24 mouse cellular contexts compared by ENCODE assay signal in the genomic region with DNA sequence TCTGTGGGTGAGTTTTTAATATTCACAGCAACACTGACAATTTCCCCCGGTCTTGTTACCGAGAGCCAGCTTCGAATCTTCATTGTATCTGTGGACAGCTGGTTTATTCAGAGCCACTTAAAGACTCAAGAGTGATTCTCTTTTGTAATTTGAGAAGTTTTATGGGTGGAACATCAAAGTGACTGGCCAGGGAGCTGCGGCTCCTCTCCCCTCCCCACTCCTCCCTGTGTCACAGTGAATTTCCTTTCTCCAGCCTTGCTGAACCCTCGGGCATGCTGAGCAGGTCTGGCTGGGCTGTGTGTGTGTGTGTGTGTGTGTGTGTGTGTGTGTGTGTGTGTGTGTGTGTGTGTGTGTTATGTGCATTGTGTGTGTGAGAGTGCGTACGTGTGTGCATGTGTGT. TPM values are rescaled to one million over a fixed set of nuclear protein-coding genes. Genes with fewer than 3 reads are reported as not detected.
DNase-seq lines count a peak whose midpoint lies in the region; ATAC-seq and TF ChIP-seq lines count a peak whose summit lies in the region.
"Had no signal": no experiment of that assay in that cellular context is flagged by ENCODE, and none has a peak within 500 bp of the region (broad histone marks: within the 10 kb centered on the region; RNA-seq: fewer than 3 reads in every experiment).

No protein-coding gene starts in this region.

- H3K27me3 ChIP-seq in kidney, embryonic 14.5 days (ENCODE audit: control insufficient read depth, insufficient read depth, low read length), result peaks cover 5% of the 10 kb centered on the region; the same call in 1 of the 2 replicates
- peaks cover 38% of the 10 kb centered on the region for H3K27me3 ChIP-seq in midbrain, embryonic 10.5 days (ENCODE audit: low read depth, poor library complexity, severe bottlenecking)
- H3K27me3 ChIP-seq in midbrain, postnatal 0 days (ENCODE audit: insufficient read depth, low read length), result no peaks in the 10 kb centered on the region

- peaks cover 8% of the 10 kb centered on the region; the same call in 1 of the 2 replicates for H3K9me3 ChIP-seq in kidney, embryonic 14.5 days (ENCODE audit: control insufficient read depth, low read length)
- peaks cover 15% of the 10 kb centered on the region; the same call in 1 of the 2 replicates for H3K9me3 ChIP-seq in midbrain, embryonic 10.5 days (replicated peaks)
- H3K9me3 ChIP-seq in midbrain, postnatal 0 days (ENCODE audit: low read length), result no peaks in the 10 kb centered on the region
- H3K9me3 ChIP-seq: G1E; hindbrain, embryonic 12.5 days; liver, embryonic 15.5 days; neural tube, embryonic 13.5 days had no signal

- no peak overlapping the region for H3K9ac ChIP-seq in kidney, embryonic 14.5 days (ENCODE audit: low read depth, low read length)
- H3K9ac ChIP-seq in midbrain, postnatal 0 days (replicated peaks; ENCODE audit: low read length, poor library complexity, severe bottlenecking), result no peak overlapping the region
- H3K9ac ChIP-seq: hindbrain, embryonic 12.5 days; limb, embryonic 12.5 days; liver, embryonic 15.5 days; neural tube, embryonic 13.5 days had no signal

- intact Hi-C loops in left cerebral cortex, adult 2 months (cut with DNase I), result no loop called here

- H3K36me3 ChIP-seq in kidney, embryonic 14.5 days (ENCODE audit: control insufficient read depth, insufficient read depth, low read length), result no peaks in the 10 kb centered on the region
- no peaks in the 10 kb centered on the region for H3K36me3 ChIP-seq in midbrain, embryonic 10.5 days
- no peaks in the 10 kb centered on the region for H3K36me3 ChIP-seq in midbrain, postnatal 0 days (ENCODE audit: insufficient read depth, low read length)
- H3K36me3 ChIP-seq: G1E; hindbrain, embryonic 12.5 days; limb, embryonic 12.5 days; liver, embryonic 15.5 days; neural tube, embryonic 13.5 days had no signal

- no peak for DNase-seq in kidney, adult 8-10 months
- no peak for DNase-seq in midbrain, embryonic 10.5 days (ENCODE audit: low spot score)
- no peak for DNase-seq in midbrain, postnatal 0 days (ENCODE audit: low spot score)
- DNase-seq in brain, embryonic 14.5 days (ENCODE audit: low read depth), result peak; percentile 58
- DNase-seq in mesoderm, embryonic 11.5 days (ENCODE audit: low read depth, low spot score), result peak; percentile 73
- no peak for DNase-seq in left cerebral cortex, adult 2 months (ENCODE audit: extremely low spot score in 1 of 2, low spot score in 2 of 2)
- DNase-seq: adrenal gland, adult 8-10 months; cerebellum, adult 18-20 months; thymus, adult 2 months had no signal

- peak overlapping the region; percentile 80 for H3K27ac ChIP-seq in kidney, embryonic 14.5 days (ENCODE audit: low read depth, low read length)
- peak overlapping the region; percentile 59; the same call in 1 of the 2 replicates for H3K27ac ChIP-seq in midbrain, embryonic 10.5 days (replicated peaks)
- no peak overlapping the region for H3K27ac ChIP-seq in midbrain, postnatal 0 days (ENCODE audit: low read depth, low read length)
- no peak overlapping the region for H3K27ac ChIP-seq in left cerebral cortex, adult 2 months
- H3K27ac ChIP-seq: hindbrain, embryonic 12.5 days; limb, embryonic 12.5 days; liver, embryonic 15.5 days; neural tube, embryonic 13.5 days had no signal

- 4% methylated on average over 7 of the region's 7 CpGs for WGBS in kidney, embryonic 14.5 days
- WGBS in midbrain, embryonic 10.5 days, result 34% methylated on average over 7 of the region's 7 CpGs
- 21% methylated on average over 7 of the region's 7 CpGs for WGBS in midbrain, postnatal 0 days

- ATAC-seq in kidney, embryonic 14.5 days (ENCODE audit: low FRiP score, low TSS enrichment), result peak; percentile 86
- no peak for ATAC-seq in midbrain, postnatal 0 days (ENCODE audit: low FRiP score)
- no peak for ATAC-seq in erythroblast, adult 5-6 weeks (replicated peaks; ENCODE audit: low FRiP score, poor library complexity, severe bottlenecking)

- peaks cover 14% of the 10 kb centered on the region; the same call in 1 of the 2 replicates for H3K4me1 ChIP-seq in kidney, embryonic 14.5 days (ENCODE audit: control insufficient read depth, insufficient read depth, low read length)
- H3K4me1 ChIP-seq in midbrain, embryonic 10.5 days, result peaks cover 24% of the 10 kb centered on the region
- H3K4me1 ChIP-seq in midbrain, postnatal 0 days (ENCODE audit: insufficient read depth, low read length), result no peaks in the 10 kb centered on the region
- H3K4me1 ChIP-seq: liver, embryonic 15.5 days had no signal

- H3K4me2 ChIP-seq in kidney, embryonic 14.5 days (replicated peaks; ENCODE audit: low read depth, low read length), result peak overlapping the region; percentile 17; the same call in 1 of the 2 replicates
- H3K4me2 ChIP-seq in midbrain, postnatal 0 days (ENCODE audit: low read depth, low read length, poor library complexity, severe bottlenecking), result no peak overlapping the region
- H3K4me2 ChIP-seq: hindbrain, embryonic 12.5 days; limb, embryonic 12.5 days; liver, embryonic 15.5 days; neural tube, embryonic 13.5 days had no signal

- no peak for TF ChIP-seq POLR2A in brain, embryonic 14.5 days (IDR thresholded peaks at IDR 0.05; ENCODE audit: borderline replicate concordance, extremely low read depth, insufficient read depth, insufficient read length, poor library complexity, severe bottlenecking)

- TF ChIP-seq CTCF in midbrain, postnatal 0 days (IDR thresholded peaks at IDR 0.05), result no peak
- no peak for TF ChIP-seq CTCF in brain, embryonic 14.5 days (IDR thresholded peaks at IDR 0.05; ENCODE audit: borderline replicate concordance, extremely low read depth, insufficient read depth, insufficient read length)
- no peak for TF ChIP-seq CTCF in left cerebral cortex, adult 2 months (IDR thresholded peaks at IDR 0.05)

- H3K4me3 ChIP-seq in kidney, embryonic 14.5 days (ENCODE audit: low read length), result peak overlapping the region; percentile 8; the same call in 1 of the 2 replicates
- no peak overlapping the region for H3K4me3 ChIP-seq in midbrain, embryonic 10.5 days
- no peak overlapping the region for H3K4me3 ChIP-seq in midbrain, postnatal 0 days (ENCODE audit: low read depth, low read length)
- no peak overlapping the region for H3K4me3 ChIP-seq in left cerebral cortex, adult 2 months
- H3K4me3 ChIP-seq: hindbrain, embryonic 12.5 days; limb, embryonic 12.5 days; liver, embryonic 15.5 days; neural tube, embryonic 13.5 days had no signal

RNA-seq across cellular contexts. Expression of a gene that starts 29.2 kb away (rescaled TPM):
- 130 and 131 TPM in 2 replicates for polyA plus RNA-seq in kidney, embryonic 14.5 days (2014; fragmentation: Nextera tagmentation; extraction: Ambion mirVana)
- 18.8 and 36.7 TPM in 2 replicates for polyA plus RNA-seq in midbrain, embryonic 10.5 days (2016; fragmentation: Nextera tagmentation; extraction: Ambion mirVana)
- 21.2 and 24.3 TPM in 2 replicates for total RNA-seq in midbrain, postnatal 0 days (2014; rRNA removed)
- 15.5 and 20.0 TPM in 2 replicates for polyA plus RNA-seq in midbrain, postnatal 0 days (2015; fragmentation: Nextera tagmentation; extraction: Ambion mirVana)
- polyA plus RNA-seq in brain, embryonic 14.5 days (2012; rRNA removed), result 26.5 and 42.0 TPM in 2 replicates
- not detected in 2 replicates for total RNA-seq in erythroblast, adult 5-6 weeks (2015; ENCODE audit: low replicate concordance)
- not detected in 2 replicates for total RNA-seq in erythroblast, adult 5-6 weeks (2017; ENCODE audit: low replicate concordance)
- under 1 TPM; 0.19 to 0.27 TPM for total RNA-seq in left cerebral cortex, adult 2 months (2021)
- total RNA-seq: adrenal gland, adult 8-10 months; common myeloid progenitor, adult 5-6 weeks; G1E; gastrocnemius, postnatal 4 days; layer of hippocampus, postnatal 25 days; megakaryocyte, adult 5-6 weeks had no signal
- polyA plus RNA-seq: G1E; heart, embryonic 14.5 days; intestine, embryonic 14.5 days; liver, embryonic 15.5 days; small intestine, adult 2 months; stomach, embryonic 14.5 days had no signal

Comparison
In these comparisons a context has a peak if more than half of its experiments do, and no peak if none do; other contexts are left out.
1. H3K27ac ChIP-seq: peak in kidney, embryonic 14.5 days (single experiment) and midbrain, embryonic 10.5 days (single experiment); none in midbrain, postnatal 0 days (single experiment) and left cerebral cortex, adult 2 months (single experiment).
2. DNase-seq: peak in brain, embryonic 14.5 days (single experiment) and mesoderm, embryonic 11.5 days (single experiment); none in kidney, adult 8-10 months (0 of 2), midbrain, embryonic 10.5 days (single experiment), midbrain, postnatal 0 days (single experiment) and left cerebral cortex, adult 2 months (0 of 2).